Mouse (Mus musculus) urinary bladder, postnatal 14 days (tissue): ENCODE data around the gene Gm27027.

ENCODE experiments used
- DNase-seq: peaks from one replicate; pipeline ENCODE4 v3.0.0; 2021; ENCODE audit warnings: low spot score

The Gm27027 gene

GRCm38 (mm10) chr2:93996254-93996653, at the start of gene Gm27027:
Gene Gm27027 (minus strand): TSS chr2:93996354.
- DNase-seq, result no peak

GRCm38 (mm10) chr2:94045411-94046090, 49.4 kb upstream of the Gm27027 start:
- no peak for DNase-seq

- DNase-seq, result no peak
These were observed 48.0 kb upstream of the Gm27027 start for GRCm38 (mm10) chr2:94044174-94044573.

GRCm38 (mm10) chr2:94043662-94044061, 47.5 kb upstream of the Gm27027 start:
- no peak for DNase-seq

- DNase-seq, result no peak
These were observed 46.3 kb upstream of the Gm27027 start for GRCm38 (mm10) chr2:94042461-94042860.

GRCm38 (mm10) chr2:94040391-94041125, 44.4 kb upstream of the Gm27027 start:
- no peak for DNase-seq

- DNase-seq, result peak; percentile 48
These were observed 39.5 kb upstream of the Gm27027 start for GRCm38 (mm10) chr2:94035428-94036331.

GRCm38 (mm10) chr2:94030602-94031001, 34.4 kb upstream of the Gm27027 start:
- DNase-seq, result no peak

GRCm38 (mm10) chr2:94024637-94025036, 28.5 kb upstream of the Gm27027 start:
- no peak for DNase-seq

- peak; percentile 90 for DNase-seq
These were observed 14.5 kb upstream of the Gm27027 start, which contains the start of gene Alkbh3 for GRCm38 (mm10) chr2:94010335-94011291. Gene Alkbh3 (minus strand): TSS chr2:94010807.

- DNase-seq, result peak; percentile 87
These were observed 6.2 kb upstream of the Gm27027 start for GRCm38 (mm10) chr2:94002331-94002730.

GRCm38 (mm10) chr2:94001918-94002317, 5.8 kb upstream of the Gm27027 start:
- no peak for DNase-seq

GRCm38 (mm10) chr2:94001411-94001810, 5.3 kb upstream of the Gm27027 start:
- no peak for DNase-seq

GRCm38 (mm10) chr2:93992810-93993209, 3.3 kb downstream of the Gm27027 start:
- no peak for DNase-seq

- DNase-seq, result no peak
These were observed 3.9 kb downstream of the Gm27027 start for GRCm38 (mm10) chr2:93992259-93992658.

- no peak for DNase-seq
These were observed 4.8 kb downstream of the Gm27027 start for GRCm38 (mm10) chr2:93991336-93991735.

GRCm38 (mm10) chr2:93988440-93988839, 7.7 kb downstream of the Gm27027 start:
- no peak for DNase-seq

- DNase-seq, result peak; percentile 14
These were observed 13.5 kb downstream of the Gm27027 start for GRCm38 (mm10) chr2:93982457-93983235.

GRCm38 (mm10) chr2:93979249-93980120, 16.7 kb downstream of the Gm27027 start:
- no peak for DNase-seq
